Mouse (Mus musculus) heart, postnatal 10 days (tissue): ENCODE results near the gene Ism1. TPM values are rescaled to one million over a fixed set of nuclear protein-coding genes. Genes with fewer than 3 reads are reported as not detected.
A peak's percentile ranks its signal among the peaks of the same experiment; 100 is the strongest.

ENCODE experiments used
- DNase-seq, 2 experiments: peaks; one replicate each; pipeline ENCODE4 v3.0.0; 2021
- intact Hi-C: fragments of 180-260 bp; cut with DNase I; formaldehyde crosslinking; loops from one replicate; pipeline ENCODE4 v1.15.1; 2025
- total RNA-seq, 2 experiments: library from RNA; stranded (reverse); gene quantifications; 2 replicates each; pipeline ENCODE4 v1.2.3; 2021

The Ism1 gene
- total RNA-seq, 2 experiments from 2014 or later, result 0.64 to 0.98 TPM

GRCm38 (mm10) chr2:139792345-139793120, 114.6 kb downstream of the Ism1 start:
- intact Hi-C loops, result no loop called here
- peak; percentile 7 to 8 for DNase-seq

- intact Hi-C loops, result no loop called here
- DNase-seq, result no peak
These were observed 126.1 kb downstream of the Ism1 start for GRCm38 (mm10) chr2:139804041-139804440.

- intact Hi-C loops, result no loop called here
- DNase-seq, result no peak
These were observed 129.9 kb downstream of the Ism1 start for GRCm38 (mm10) chr2:139807887-139808286.

Other genes with a start within 250 kb of the Ism1 start
- not detected for gene Sptlc3, start 184.3 kb upstream of the Ism1 start, total RNA-seq